Mouse (Mus musculus): ENCODE measurements at regions not wholly inside any gene's neighbourhood (a gene's known extent, or its start where the extent isn't known, plus 50 kb on each side); places are given as distances from the start of the nearest gene placed in this dataset.

DNA sequence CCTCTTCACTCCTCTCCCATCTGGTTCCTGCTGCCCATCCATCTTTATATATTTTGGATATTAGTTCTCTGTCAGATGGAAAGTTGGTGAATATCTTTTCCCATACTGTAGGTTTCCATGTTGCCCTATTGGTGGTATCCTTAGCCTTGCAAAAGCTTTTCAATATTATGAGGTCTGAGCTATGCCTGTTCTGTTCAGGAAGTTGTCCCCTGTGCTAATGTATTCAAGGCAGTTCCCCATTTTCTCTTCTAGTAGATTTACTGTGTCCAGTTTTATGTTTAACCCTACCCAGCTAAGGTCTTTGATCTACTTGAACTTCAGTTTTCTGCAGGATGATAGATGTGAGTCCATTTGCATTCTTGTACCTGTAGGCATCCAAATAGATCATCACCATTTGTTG, 109.4 kb upstream of the Tusc1 start:
- no peak for DNase-seq

DNA sequence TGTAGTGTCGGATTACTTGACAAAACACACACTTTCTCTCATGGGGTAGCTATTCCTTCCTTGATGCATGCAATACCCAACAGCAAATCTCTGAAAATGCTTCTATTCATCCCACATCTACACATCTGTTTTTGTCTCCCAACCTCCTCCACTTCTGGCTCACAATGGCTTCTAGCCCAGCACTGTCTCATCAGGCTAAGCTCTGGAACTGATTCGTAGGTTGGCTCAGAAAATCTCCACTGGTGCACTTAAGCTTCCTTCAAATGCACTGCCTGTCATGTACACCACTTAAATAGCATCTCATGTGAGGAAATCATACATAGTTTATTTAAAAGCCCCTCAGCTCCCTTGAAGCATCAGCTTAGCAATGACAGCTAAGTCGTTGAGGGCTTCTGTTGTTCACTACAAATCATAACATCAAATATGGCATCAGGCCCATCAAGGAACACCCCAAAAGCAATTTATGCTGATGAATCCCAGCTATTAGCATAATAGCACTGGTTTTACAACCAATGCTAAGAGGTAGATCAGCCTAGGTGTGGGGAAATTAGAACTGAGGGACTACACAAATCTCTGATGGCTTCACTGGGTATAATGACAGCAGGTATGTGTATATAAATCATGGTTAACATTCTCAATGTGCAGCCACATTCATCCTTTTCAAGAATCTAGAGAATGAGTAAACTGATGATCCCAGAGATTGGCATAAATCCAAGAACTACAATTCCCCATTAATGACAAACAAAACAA, 103.5 kb upstream of the Tusc1 start:
- DNase-seq: no peak

DNA sequence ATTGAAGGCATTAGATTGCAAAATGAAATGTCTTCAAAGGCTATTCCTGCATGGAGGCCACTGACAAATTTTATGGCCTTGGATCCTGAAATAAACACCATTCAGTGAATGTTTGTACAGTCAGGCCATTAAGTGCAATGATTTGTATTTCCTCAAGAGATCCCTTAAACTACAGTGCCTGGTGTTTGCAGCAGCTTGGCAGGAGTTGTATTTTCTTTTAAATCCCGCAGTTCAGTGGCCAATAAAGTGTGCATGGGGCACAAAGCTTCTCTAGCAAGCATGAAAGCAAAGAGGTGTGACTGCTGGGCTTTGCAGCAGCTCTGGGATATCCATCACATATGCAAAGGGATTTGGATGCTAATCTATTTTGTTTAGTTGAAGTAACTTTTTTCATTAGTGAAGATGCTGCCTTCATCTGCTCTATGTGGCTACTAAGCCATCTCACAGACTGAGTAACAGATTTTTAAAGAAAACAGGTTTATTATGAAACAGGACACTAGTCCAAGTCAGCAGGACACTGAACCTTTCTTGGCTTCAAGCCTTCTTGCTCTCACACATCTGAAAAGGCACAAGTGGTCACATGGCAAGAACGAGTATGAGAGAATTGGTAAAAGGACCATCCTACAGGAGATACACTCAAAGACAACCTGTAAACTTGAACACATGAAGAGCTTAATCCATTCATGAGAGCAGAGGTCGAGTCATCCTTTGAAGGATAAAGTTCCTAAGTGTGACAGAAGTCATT, 102.2 kb upstream of the Tusc1 start:
- no peak for DNase-seq

DNA sequence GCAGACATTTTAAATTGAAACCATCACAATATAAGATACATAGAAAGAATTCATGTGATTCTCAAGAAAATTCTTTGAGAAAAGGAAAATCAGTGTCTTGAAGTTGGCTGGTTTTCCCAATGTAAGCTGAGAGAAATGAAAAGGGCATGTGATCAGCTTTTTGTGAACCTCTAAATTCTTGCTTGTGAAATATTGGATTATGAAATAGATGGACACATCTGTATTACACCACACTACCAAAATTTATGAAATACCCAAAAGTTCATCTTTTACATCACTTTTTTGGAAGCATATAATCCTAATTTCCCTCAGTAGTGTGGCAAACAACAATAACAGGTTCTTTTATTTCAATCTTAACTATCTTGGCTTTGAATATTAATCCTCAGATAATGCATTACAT, 77.4 kb upstream of the Tusc1 start:
- no peak for DNase-seq

DNA sequence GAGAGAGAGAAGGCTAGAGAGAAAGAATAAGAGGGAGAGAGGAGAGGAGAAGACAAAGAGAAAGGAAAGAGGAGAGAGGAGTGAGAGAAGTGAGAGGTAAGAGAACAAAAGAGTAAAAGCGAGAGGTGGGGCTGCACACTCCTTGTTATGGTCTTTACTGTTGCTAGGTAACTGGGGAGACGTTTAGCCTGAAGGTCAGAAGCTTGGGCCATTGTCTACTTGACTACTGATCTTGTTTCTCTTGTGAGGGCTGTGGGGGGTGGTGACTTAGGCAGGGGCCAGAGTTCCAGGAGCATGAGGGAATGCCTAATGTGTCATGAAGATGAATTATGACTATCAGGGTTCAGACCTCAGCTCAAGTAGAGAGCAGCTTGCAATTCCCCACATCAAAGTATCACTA, 71.6 kb upstream of the Tusc1 start:
- DNase-seq: no peak

DNA sequence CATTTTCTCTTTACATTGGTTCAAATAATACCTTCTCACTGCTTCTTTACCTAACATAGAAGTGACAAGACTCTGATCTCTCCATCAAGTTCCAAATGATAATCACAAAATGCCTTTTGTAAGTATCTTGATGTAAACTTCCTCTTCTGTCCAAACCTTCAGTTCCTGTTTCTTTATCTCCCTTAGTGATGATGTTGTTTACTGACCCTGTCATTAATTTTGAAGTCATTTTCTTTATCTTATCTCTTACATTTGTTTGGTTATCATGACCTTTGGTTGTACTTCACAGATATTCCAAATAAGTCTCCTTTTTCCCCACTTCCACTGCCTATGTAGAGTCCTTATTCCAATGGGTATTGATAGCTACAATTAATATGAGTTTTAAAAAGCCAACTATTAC, 65.3 kb upstream of the Tusc1 start:
- no peak for DNase-seq

Small RNA genes lying in the stretch of these regions (microRNA-seq; reads per million reads assigned to microRNA genes)
- 0 reads per million in 2 experiments for gene Gm22619

All from adrenal gland, postnatal 25 days (tissue).